Mouse (Mus musculus) megakaryocyte-erythroid progenitor cell, adult 5 weeks (primary cell): Measurements from ENCODE around the gene Olfr140. TPM values are rescaled to one million over a fixed set of nuclear protein-coding genes. Genes with fewer than 3 reads are reported as not detected.

Source experiments
- polyA plus RNA-seq: library from polyadenylated mRNA; stranded (reverse); fragments of >175 nt; gene quantifications from 2 replicates; pipeline ENCODE4 v1.2.3, GENCODE M21; 2012

Gene Olfr140
- polyA plus RNA-seq: 0.08 TPM in 1 of 2 replicates, not detected in the other

DNA sequence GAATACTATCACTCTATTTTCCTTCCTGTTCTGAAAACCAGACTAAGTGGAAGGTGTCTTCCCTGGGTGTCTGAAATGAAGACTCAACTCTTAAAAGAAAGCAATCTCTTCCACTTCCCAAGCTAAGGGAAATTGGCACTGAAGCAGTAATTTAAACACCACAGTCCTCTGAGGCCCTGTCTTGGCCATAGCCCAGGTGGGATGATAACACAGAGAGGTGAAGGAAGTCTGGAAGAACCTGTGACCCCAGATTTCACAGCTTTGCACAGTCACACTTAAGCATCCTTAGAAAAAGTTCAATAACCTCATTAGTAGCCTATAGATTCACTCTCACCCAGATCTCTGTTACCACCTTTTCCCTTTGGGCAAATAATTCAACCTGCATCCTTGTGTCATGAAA is at the start of gene Olfr140:
Gene Olfr140 (minus strand): TSS at position 101 of the 400 bp plus-strand sequence.

DNA sequence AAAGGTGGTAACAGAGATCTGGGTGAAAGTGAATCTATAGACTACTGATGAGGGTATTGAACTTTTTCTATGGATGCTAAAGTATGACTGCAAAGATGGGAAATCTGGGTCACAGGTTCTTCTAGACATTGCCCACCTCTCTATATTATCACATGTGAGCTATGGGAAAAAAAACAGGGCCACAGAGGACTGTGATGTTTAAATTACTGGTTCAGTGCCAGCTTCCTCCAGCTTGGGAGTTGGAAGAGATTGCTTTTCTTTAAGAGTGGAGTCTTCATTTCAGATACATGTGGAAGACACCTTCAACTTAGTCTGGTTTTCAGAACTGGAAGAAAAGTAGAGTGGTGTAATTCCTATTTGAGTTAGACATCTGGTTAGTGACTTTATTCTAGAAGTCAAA is 28.4 kb downstream of the Olfr140 start, which contains the start of gene Olfr1265:
Gene Olfr1265 (plus strand): TSS at position 301 of the 400 bp plus-strand sequence.

DNA sequence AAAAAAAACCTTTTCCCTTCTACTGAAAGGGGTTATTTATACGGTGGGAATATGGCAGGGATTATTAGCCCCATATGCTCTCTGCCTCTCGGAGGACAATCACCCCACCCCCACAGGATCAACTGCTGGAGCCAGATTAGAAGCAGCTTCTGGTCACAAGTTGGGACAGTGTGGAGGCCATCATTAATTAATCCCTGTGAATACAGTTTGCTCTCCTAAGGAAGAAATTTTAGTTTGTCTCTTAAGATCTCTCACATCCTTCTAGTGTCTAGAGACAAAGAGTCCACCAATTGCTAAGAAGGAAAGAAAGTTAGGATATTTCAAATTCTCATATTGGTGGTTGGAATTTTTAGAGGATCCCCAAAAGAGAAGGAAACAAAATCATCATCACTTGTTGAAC is 37.9 kb downstream of the Olfr140 start, which contains the start of gene Olfr1264:
Gene Olfr1264 (minus strand): TSS at position 101 of the 400 bp plus-strand sequence.

DNA sequence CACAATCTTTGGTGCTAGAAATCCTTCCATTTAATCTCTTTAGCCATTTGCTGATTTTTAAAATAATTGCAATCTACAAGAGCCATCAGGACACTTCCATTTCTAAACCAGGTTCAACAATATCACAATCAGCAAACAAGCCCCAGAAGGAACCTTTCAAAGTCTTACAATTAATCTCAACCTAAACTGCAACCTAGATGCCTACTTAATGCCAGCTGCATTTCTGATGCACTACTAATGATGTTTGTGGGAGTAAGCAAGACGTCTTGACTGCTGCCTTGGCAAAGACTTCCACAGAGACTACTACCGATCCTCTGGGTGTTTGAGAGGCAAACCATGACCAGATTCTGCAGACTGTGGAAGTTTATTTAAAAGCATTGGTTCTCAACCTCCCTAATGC is 51.6 kb downstream of the Olfr140 start, which contains the start of gene Olfr1263:
Gene Olfr1263 (plus strand): TSS at position 301 of the 400 bp plus-strand sequence.

DNA sequence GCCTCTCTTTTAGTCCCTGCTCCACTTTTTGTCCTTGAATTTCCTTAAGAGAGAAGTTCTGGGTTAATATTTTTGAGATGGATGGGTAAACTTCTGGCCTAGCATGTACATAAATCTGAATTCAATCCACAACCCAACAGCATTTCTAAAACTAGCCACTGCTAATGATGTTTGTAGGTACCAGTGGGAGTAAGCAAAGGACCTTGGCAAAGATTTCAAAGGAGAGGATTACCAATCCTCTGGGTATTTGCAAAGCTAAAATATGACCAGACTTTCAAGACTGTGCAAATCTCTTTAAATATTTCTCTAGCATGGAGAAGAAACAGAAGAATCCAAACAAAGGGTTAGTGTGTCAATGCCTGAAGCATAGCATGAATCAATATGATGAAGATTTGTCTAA is 63.5 kb downstream of the Olfr140 start, which contains the start of gene Olfr1262:
Gene Olfr1262 (plus strand): TSS at position 301 of the 400 bp plus-strand sequence.

Other genes starting within 250 kb of the Olfr140 start
- gene Olfr1256, start 222.0 kb downstream of the Olfr140 start, polyA plus RNA-seq: not detected in 2 replicates
- not detected in 2 replicates for gene Olfr48, start 215.4 kb downstream of the Olfr140 start, polyA plus RNA-seq
- not detected in 2 replicates for gene Olfr1257, start 185.2 kb downstream of the Olfr140 start, polyA plus RNA-seq
- gene Olfr1258, start 136.3 kb downstream of the Olfr140 start, polyA plus RNA-seq: 0.01 TPM in 1 of 2 replicates, not detected in the other
- gene Olfr1259, start 114.9 kb downstream of the Olfr140 start, polyA plus RNA-seq: not detected in 2 replicates
- not detected in 2 replicates for gene Olfr1260, start 89.3 kb downstream of the Olfr140 start, polyA plus RNA-seq
- gene Olfr1261, start 72.4 kb downstream of the Olfr140 start, polyA plus RNA-seq: not detected in 2 replicates
- gene Olfr1262, start 63.4 kb downstream of the Olfr140 start, polyA plus RNA-seq: not detected in 2 replicates
- 0.03 TPM in 1 of 2 replicates, not detected in the other for gene Olfr1263, start 51.5 kb downstream of the Olfr140 start, polyA plus RNA-seq
- gene Olfr1264, start 38.0 kb downstream of the Olfr140 start, polyA plus RNA-seq: not detected in 2 replicates
- not detected in 2 replicates for gene Olfr1265, start 28.3 kb downstream of the Olfr140 start, polyA plus RNA-seq
- not detected in 2 replicates for gene Olfr1269, start 57.8 kb upstream of the Olfr140 start, polyA plus RNA-seq
- 0.02 TPM in 1 of 2 replicates, not detected in the other for gene Olfr32, start 78.7 kb upstream of the Olfr140 start, polyA plus RNA-seq
- 0.02 TPM in 1 of 2 replicates, not detected in the other for gene Olfr1270, start 89.5 kb upstream of the Olfr140 start, polyA plus RNA-seq
- gene Olfr1506, start 160.9 kb upstream of the Olfr140 start, polyA plus RNA-seq: not detected in 2 replicates
- gene Olfr142, start 194.0 kb upstream of the Olfr140 start, polyA plus RNA-seq: not detected in 2 replicates
- gene Olfr1271, start 207.4 kb upstream of the Olfr140 start, polyA plus RNA-seq: not detected in 2 replicates
- gene Olfr1272, start 229.2 kb upstream of the Olfr140 start, polyA plus RNA-seq: not detected in 2 replicates